Mouse (Mus musculus): Measurements from ENCODE around the gene Fancl.

DNA sequence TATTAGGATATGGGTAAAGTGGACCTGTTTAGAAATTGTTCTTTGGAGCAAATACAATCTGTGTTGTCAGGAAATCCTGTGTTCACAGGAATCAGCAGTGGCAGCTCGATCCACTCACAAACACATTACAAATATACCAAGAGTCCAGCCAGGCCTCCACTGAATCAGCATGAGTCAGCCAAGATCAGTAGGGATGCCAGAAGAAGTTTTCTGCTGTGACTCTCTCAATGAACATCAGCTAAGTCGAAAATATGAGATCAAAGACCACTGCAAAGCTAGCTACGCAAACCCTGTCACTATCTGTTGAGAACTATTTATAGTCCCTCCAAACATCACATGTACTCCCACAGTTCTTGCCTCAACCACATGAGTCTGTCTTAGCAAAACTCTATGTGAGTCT lies 133.1 kb downstream of the Fancl start:
- TF ChIP-seq POLR2A (IDR thresholded peaks at IDR 0.05; ENCODE audit: extremely low read depth, insufficient read depth, low read length): no peak
- no peak for TF ChIP-seq CTCF (IDR thresholded peaks at IDR 0.05; ENCODE audit: extremely low read depth, insufficient read depth, low read length)

Data from cortical plate, adult 2 months (tissue).